Mouse (Mus musculus) neural tube, embryonic 11.5 days (tissue): ENCODE data around the gene Chchd3. TPM values are rescaled to one million over a fixed set of nuclear protein-coding genes. Genes with fewer than 3 reads are reported as not detected.

ENCODE experiments used
- ATAC-seq: fragments of 200-750 bp; cut with Nextera tagmentation; 2 replicates; pipeline ENCODE4 v1.8.0; 2017; ENCODE audit warnings: moderate number of reproducible peaks, mild to moderate bottlenecking, moderate TSS enrichment, moderate library complexity; ENCODE audit not compliant: insufficient read depth, low FRiP score, low TSS enrichment
- DNase-seq: peaks from one replicate; pipeline ENCODE4 v3.0.0-alpha.2; 2015; ENCODE audit warnings: low spot score
- H3K27ac ChIP-seq: fragments of 300-500 bp; sonication (generic); 2 replicates; pipeline ENCODE4 v1.5.1; 2014; ENCODE audit warnings: low read depth, mild to moderate bottlenecking, low read length
- H3K27me3 ChIP-seq: fragments of 300-500 bp; sonication (generic); 2 replicates; pipeline ENCODE4 v1.6.1; 2014; ENCODE audit warnings: mild to moderate bottlenecking, low read length, mixed read lengths; ENCODE audit not compliant: control insufficient read depth, insufficient read depth
- H3K36me3 ChIP-seq: fragments of 300-500 bp; sonication (generic); 2 replicates; pipeline ENCODE4 v1.6.1; 2014; ENCODE audit warnings: mild to moderate bottlenecking, low read length, moderate library complexity, mixed read lengths; ENCODE audit not compliant: control insufficient read depth, insufficient read depth
- H3K4me1 ChIP-seq: fragments of 300-500 bp; sonication (generic); 2 replicates; pipeline ENCODE4 v1.6.1; 2014; ENCODE audit warnings: low read length, mixed read lengths; ENCODE audit not compliant: control insufficient read depth, insufficient read depth
- H3K4me2 ChIP-seq: fragments of 300-500 bp; sonication (generic); 2 replicates; pipeline ENCODE4 v1.6.1; 2014; ENCODE audit warnings: low read depth, mild to moderate bottlenecking, moderate library complexity
- H3K4me3 ChIP-seq: fragments of 300-500 bp; sonication (generic); 2 replicates; pipeline ENCODE4 v1.5.1; 2014; ENCODE audit warnings: low read depth, low read length
- H3K9ac ChIP-seq: fragments of 300-500 bp; sonication (generic); 2 replicates; pipeline ENCODE4 v1.6.1; 2014; ENCODE audit warnings: mild to moderate bottlenecking, low read length
- H3K9me3 ChIP-seq: fragments of 300-500 bp; sonication (generic); 2 replicates; pipeline ENCODE4 v1.6.1; 2016; ENCODE audit warnings: low read length; ENCODE audit not compliant: control insufficient read depth
- WGBS: fragments of 180-500 bp; shearing (Covaris S2); extraction: QIAGEN DNeasy Blood & Tissue Kit; methylation state at CpG from one replicate; pipeline ENCODE4 v1.1.7; 2014; 5-methylcytosine and 5-hydroxymethylcytosine counted together
- polyA plus RNA-seq: library from polyadenylated mRNA; unstranded; fragments of >200 nt; fragmentation: Nextera tagmentation; extraction: Ambion mirVana; gene quantifications from 2 replicates; pipeline ENCODE4 v1.2.1, GENCODE M21; 2014

The Chchd3 gene
- polyA plus RNA-seq, 1 experiment from 2014 or later, result 126 TPM

GRCm38 (mm10) chr6:33056392-33056791 is 3.7 kb downstream of the Chchd3 start:
- Histone ChIP-seq H3K4me2 (no peak overlapping the region), H3K9ac (no peak overlapping the region), H3K4me1 (peaks cover 5% of the 10 kb centered on the region), H3K36me3 (no peaks in the 10 kb centered on the region), H3K9me3 (no peaks in the 10 kb centered on the region), H3K27ac (no peak overlapping the region), H3K27me3 (no peaks in the 10 kb centered on the region), H3K4me3 (no peak overlapping the region)
- WGBS, result 92% methylated on average over 4 of the region's 4 CpGs
- no peak for ATAC-seq
- no peak for DNase-seq

GRCm38 (mm10) chr6:33055663-33056062 is 4.4 kb downstream of the Chchd3 start:
- Histone ChIP-seq H3K27ac (no peak overlapping the region), H3K4me2 (no peak overlapping the region), H3K9ac (no peak overlapping the region), H3K4me3 (no peak overlapping the region), H3K36me3 (no peaks in the 10 kb centered on the region), H3K4me1 (peaks cover 5% of the 10 kb centered on the region), H3K27me3 (no peaks in the 10 kb centered on the region), H3K9me3 (no peaks in the 10 kb centered on the region)
- WGBS, result 90% methylated on average over 4 of the region's 4 CpGs
- ATAC-seq (no peak), DNase-seq (no peak)

GRCm38 (mm10) chr6:33054946-33055345 is 5.1 kb downstream of the Chchd3 start:
- Histone ChIP-seq H3K36me3 (no peaks in the 10 kb centered on the region), H3K4me1 (peaks cover 5% of the 10 kb centered on the region), H3K27ac (no peak overlapping the region), H3K4me2 (no peak overlapping the region), H3K27me3 (no peaks in the 10 kb centered on the region), H3K9me3 (no peaks in the 10 kb centered on the region), H3K4me3 (no peak overlapping the region), H3K9ac (no peak overlapping the region)
- WGBS, result 92% methylated on average over 4 of the region's 4 CpGs
- ATAC-seq (no peak), DNase-seq (no peak)

GRCm38 (mm10) chr6:33051642-33052041 is 8.4 kb downstream of the Chchd3 start:
- Histone ChIP-seq H3K9ac (no peak overlapping the region), H3K36me3 (no peaks in the 10 kb centered on the region), H3K4me1 (no peaks in the 10 kb centered on the region), H3K27me3 (no peaks in the 10 kb centered on the region), H3K27ac (no peak overlapping the region), H3K4me2 (no peak overlapping the region), H3K4me3 (no peak overlapping the region), H3K9me3 (no peaks in the 10 kb centered on the region)
- 85% methylated on average over 2 of the region's 2 CpGs for WGBS
- DNase-seq (no peak), ATAC-seq (no peak)

- no peaks in the 10 kb centered on the region for H3K4me1 ChIP-seq
- no peaks in the 10 kb centered on the region for H3K27me3 ChIP-seq
- no peak overlapping the region for H3K4me2 ChIP-seq
- no peaks in the 10 kb centered on the region for H3K9me3 ChIP-seq
- no peak overlapping the region for H3K4me3 ChIP-seq
- DNase-seq (no peak), ATAC-seq (no peak)
- no peaks in the 10 kb centered on the region for H3K36me3 ChIP-seq
- no peak overlapping the region for H3K9ac ChIP-seq
- H3K27ac ChIP-seq, result no peak overlapping the region
- WGBS, result 90% methylated on average over 6 of the region's 6 CpGs
These were observed 10.2 kb downstream of the Chchd3 start for GRCm38 (mm10) chr6:33049705-33050420.

GRCm38 (mm10) chr6:33043480-33043879 is 16.6 kb downstream of the Chchd3 start:
- DNase-seq (no peak), ATAC-seq (no peak)
- WGBS, result 85% methylated on average over 5 of the region's 5 CpGs
- H3K36me3 ChIP-seq, result no peaks in the 10 kb centered on the region
- no peak overlapping the region for H3K9ac ChIP-seq
- no peaks in the 10 kb centered on the region for H3K4me1 ChIP-seq
- H3K4me2 ChIP-seq, result no peak overlapping the region
- no peak overlapping the region for H3K4me3 ChIP-seq
- H3K9me3 ChIP-seq, result no peaks in the 10 kb centered on the region
- no peak overlapping the region for H3K27ac ChIP-seq
- H3K27me3 ChIP-seq, result no peaks in the 10 kb centered on the region

- Histone ChIP-seq H3K4me2 (no peak overlapping the region), H3K9ac (no peak overlapping the region), H3K27me3 (no peaks in the 10 kb centered on the region), H3K4me1 (no peaks in the 10 kb centered on the region), H3K4me3 (no peak overlapping the region), H3K36me3 (no peaks in the 10 kb centered on the region), H3K9me3 (no peaks in the 10 kb centered on the region), H3K27ac (no peak overlapping the region)
- WGBS, result 95% methylated on average over 1 of the region's 1 CpGs
- DNase-seq, result no peak
- no peak for ATAC-seq
These were observed 17.2 kb downstream of the Chchd3 start for GRCm38 (mm10) chr6:33042880-33043279.

- Histone ChIP-seq H3K4me1 (peaks cover 6% of the 10 kb centered on the region; the same call in 1 of the 2 replicates), H3K9ac (no peak overlapping the region), H3K9me3 (no peaks in the 10 kb centered on the region), H3K36me3 (no peaks in the 10 kb centered on the region), H3K4me3 (no peak overlapping the region), H3K27me3 (no peaks in the 10 kb centered on the region), H3K4me2 (no peak overlapping the region), H3K27ac (no peak overlapping the region)
- DNase-seq, result no peak
- ATAC-seq, result no peak
- WGBS, result 91% methylated on average over 2 of the region's 2 CpGs
These were observed 18.1 kb downstream of the Chchd3 start for GRCm38 (mm10) chr6:33041978-33042377.

- Histone ChIP-seq H3K27me3 (no peaks in the 10 kb centered on the region), H3K4me3 (no peak overlapping the region), H3K9ac (no peak overlapping the region), H3K9me3 (no peaks in the 10 kb centered on the region), H3K4me2 (no peak overlapping the region), H3K4me1 (peaks cover 8% of the 10 kb centered on the region; the same call in 1 of the 2 replicates), H3K27ac (no peak overlapping the region), H3K36me3 (no peaks in the 10 kb centered on the region)
- WGBS, result 92% methylated on average over 4 of the region's 4 CpGs
- ATAC-seq (no peak), DNase-seq (no peak)
These were observed 19.5 kb downstream of the Chchd3 start for GRCm38 (mm10) chr6:33040360-33041090.
